Mouse (Mus musculus): ENCODE measurements around the gene Flot1. TPM values are rescaled to one million over a fixed set of nuclear protein-coding genes. Genes with fewer than 3 reads are reported as not detected.

Flot1 gene
- polyA plus RNA-seq, 1 experiment from 2014 or later, result 45.3 TPM

- under 1% methylated on average over 47 of the region's 47 CpGs for WGBS
- ATAC-seq (ENCODE audit: insufficient read depth, low FRiP score, low read depth), result peak; percentile 91
- Histone ChIP-seq H3K27me3 (replicated peaks) (no peaks in the 10 kb centered on the region), H3K27ac (peak within 1 kb of the TSS; percentile 96), H3K9ac (peak within 1 kb of the TSS; percentile 84), H3K4me3 (replicated peaks) (peak within 1 kb of the TSS; percentile 87), H3K4me1 (peaks cover 14% of the 10 kb centered on the region), H3K36me3 (peaks cover 11% of the 10 kb centered on the region), H3K9me3 (no peaks in the 10 kb centered on the region), H3K4me2 (peak within 1 kb of the TSS; percentile 74)
These were observed 38.3 kb downstream of the Flot1 start, which contains the start of gene Nrm for GRCm38 (mm10) chr17:35861198-35861857. Nrm (plus strand) TSS chr17:35861318.

- ATAC-seq (ENCODE audit: insufficient read depth, low FRiP score, low read depth), result no peak
- H3K27me3 ChIP-seq (replicated peaks), result no peaks in the 10 kb centered on the region
- H3K4me2 ChIP-seq, result peak overlapping the region; percentile 93
- H3K27ac ChIP-seq, result peak overlapping the region; percentile 98
- H3K9me3 ChIP-seq, result no peaks in the 10 kb centered on the region
- peak overlapping the region; percentile 57 for H3K4me3 ChIP-seq (replicated peaks)
- H3K4me1 ChIP-seq, result peaks cover 35% of the 10 kb centered on the region
- WGBS, result 31% methylated on average over 10 of the region's 10 CpGs
- H3K36me3 ChIP-seq, result no peaks in the 10 kb centered on the region
- H3K9ac ChIP-seq, result peak overlapping the region; percentile 68; the same call in 1 of the 2 replicates
These were observed 41.9 kb downstream of the Flot1 start for GRCm38 (mm10) chr17:35864832-35865353.

- H3K36me3 ChIP-seq, result no peaks in the 10 kb centered on the region
- H3K27me3 ChIP-seq (replicated peaks), result no peaks in the 10 kb centered on the region
- peaks cover 42% of the 10 kb centered on the region for H3K4me1 ChIP-seq
- peak within 1 kb of the TSS; percentile 93 for H3K4me2 ChIP-seq
- peak within 1 kb of the TSS; percentile 57 for H3K4me3 ChIP-seq (replicated peaks)
- no peaks in the 10 kb centered on the region for H3K9me3 ChIP-seq
- peak within 1 kb of the TSS; percentile 98 for H3K27ac ChIP-seq
- H3K9ac ChIP-seq, result peak within 1 kb of the TSS; percentile 68
- under 1% methylated on average over 44 of the region's 48 CpGs for WGBS
- peak; percentile 44 for ATAC-seq (ENCODE audit: insufficient read depth, low FRiP score, low read depth)
These were observed 42.7 kb downstream of the Flot1 start, which contains the start of gene Ppp1r18 for GRCm38 (mm10) chr17:35865481-35866280. Ppp1r18 (plus strand) TSS chr17:35865593.

GRCm38 (mm10) chr17:35866281-35866831 lies 43.3 kb downstream of the Flot1 start:
- H3K4me3 ChIP-seq (replicated peaks), result peak overlapping the region; percentile 57
- under 1% methylated on average over 38 of the region's 38 CpGs for WGBS
- peak overlapping the region; percentile 93 for H3K4me2 ChIP-seq
- no peaks in the 10 kb centered on the region for H3K9me3 ChIP-seq
- no peaks in the 10 kb centered on the region for H3K36me3 ChIP-seq
- H3K27me3 ChIP-seq (replicated peaks), result no peaks in the 10 kb centered on the region
- peaks cover 46% of the 10 kb centered on the region for H3K4me1 ChIP-seq
- peak overlapping the region; percentile 68 for H3K9ac ChIP-seq
- H3K27ac ChIP-seq, result peak overlapping the region; percentile 98
- peak; percentile 29; the same call in 1 of the 2 replicates for ATAC-seq (ENCODE audit: insufficient read depth, low FRiP score, low read depth)

- peak overlapping the region; percentile 57 for H3K4me3 ChIP-seq (replicated peaks)
- 12% methylated on average over 26 of the region's 26 CpGs for WGBS
- H3K4me1 ChIP-seq, result peaks cover 42% of the 10 kb centered on the region
- peak overlapping the region; percentile 98 for H3K27ac ChIP-seq
- no peak for ATAC-seq (ENCODE audit: insufficient read depth, low FRiP score, low read depth)
- H3K9me3 ChIP-seq, result no peaks in the 10 kb centered on the region
- H3K27me3 ChIP-seq (replicated peaks), result no peaks in the 10 kb centered on the region
- peak overlapping the region; percentile 68 for H3K9ac ChIP-seq
- H3K4me2 ChIP-seq, result peak overlapping the region; percentile 93
- H3K36me3 ChIP-seq, result no peaks in the 10 kb centered on the region
These were observed 44.2 kb downstream of the Flot1 start for GRCm38 (mm10) chr17:35866911-35867890.

GRCm38 (mm10) chr17:35868165-35868820 lies 45.3 kb downstream of the Flot1 start:
- WGBS, result 25% methylated on average over 17 of the region's 17 CpGs
- Histone ChIP-seq H3K4me1 (peaks cover 43% of the 10 kb centered on the region), H3K4me3 (replicated peaks) (peak overlapping the region; percentile 57), H3K4me2 (peak overlapping the region; percentile 93), H3K9me3 (no peaks in the 10 kb centered on the region), H3K36me3 (no peaks in the 10 kb centered on the region), H3K27ac (peak overlapping the region; percentile 98), H3K27me3 (replicated peaks) (no peaks in the 10 kb centered on the region), H3K9ac (peak overlapping the region; percentile 31; the same call in 1 of the 2 replicates)
- ATAC-seq (ENCODE audit: insufficient read depth, low FRiP score, low read depth), result 0 out of 2 replicates have a peak, but pooled peaks have one; percentile 5

GRCm38 (mm10) chr17:35868961-35869345 lies 45.9 kb downstream of the Flot1 start:
- Histone ChIP-seq H3K27ac (peak overlapping the region; percentile 98), H3K27me3 (replicated peaks) (no peaks in the 10 kb centered on the region), H3K9me3 (no peaks in the 10 kb centered on the region), H3K36me3 (no peaks in the 10 kb centered on the region), H3K4me1 (peaks cover 47% of the 10 kb centered on the region), H3K9ac (peak overlapping the region; percentile 31), H3K4me3 (replicated peaks) (peak overlapping the region; percentile 57), H3K4me2 (peak overlapping the region; percentile 93)
- WGBS, result 4% methylated on average over 7 of the region's 7 CpGs
- ATAC-seq (ENCODE audit: insufficient read depth, low FRiP score, low read depth), result no peak

- Histone ChIP-seq H3K4me2 (peak overlapping the region; percentile 93), H3K9ac (peak overlapping the region; percentile 31), H3K27me3 (replicated peaks) (no peaks in the 10 kb centered on the region), H3K27ac (peak overlapping the region; percentile 98), H3K4me3 (replicated peaks) (peak overlapping the region; percentile 57), H3K4me1 (peaks cover 46% of the 10 kb centered on the region), H3K9me3 (no peaks in the 10 kb centered on the region), H3K36me3 (no peaks in the 10 kb centered on the region)
- WGBS, result 3% methylated on average over 7 of the region's 7 CpGs
- no peak for ATAC-seq (ENCODE audit: insufficient read depth, low FRiP score, low read depth)
These were observed 46.5 kb downstream of the Flot1 start for GRCm38 (mm10) chr17:35869346-35870067.

GRCm38 (mm10) chr17:35870151-35870883 lies 47.3 kb downstream of the Flot1 start:
- Histone ChIP-seq H3K9ac (no peak overlapping the region), H3K4me3 (replicated peaks) (peak overlapping the region; percentile 57), H3K4me2 (peak overlapping the region; percentile 93), H3K27ac (peak overlapping the region; percentile 98), H3K9me3 (no peaks in the 10 kb centered on the region), H3K27me3 (replicated peaks) (no peaks in the 10 kb centered on the region), H3K4me1 (peaks cover 38% of the 10 kb centered on the region), H3K36me3 (no peaks in the 10 kb centered on the region)
- ATAC-seq (ENCODE audit: insufficient read depth, low FRiP score, low read depth), result 0 out of 2 replicates have a peak, but pooled peaks have one; percentile 3
- WGBS, result 44% methylated on average over 9 of the region's 9 CpGs

Data from stomach, embryonic 15.5 days (tissue).